Mouse (Mus musculus) ZHBTc4 (cell line): ENCODE measurements around the gene Galm.
"Not testable (repeated sequence)": the region's sequence is repeated elsewhere in the genome, so short reads cannot be mapped to it uniquely, and the experiment has no call there.

Experiments used
- DNase-seq: peaks from one replicate; pipeline ENCODE4 v3.0.0-alpha.2; 2011; ENCODE audit warnings: low read depth, low spot score

The Galm gene

DNA sequence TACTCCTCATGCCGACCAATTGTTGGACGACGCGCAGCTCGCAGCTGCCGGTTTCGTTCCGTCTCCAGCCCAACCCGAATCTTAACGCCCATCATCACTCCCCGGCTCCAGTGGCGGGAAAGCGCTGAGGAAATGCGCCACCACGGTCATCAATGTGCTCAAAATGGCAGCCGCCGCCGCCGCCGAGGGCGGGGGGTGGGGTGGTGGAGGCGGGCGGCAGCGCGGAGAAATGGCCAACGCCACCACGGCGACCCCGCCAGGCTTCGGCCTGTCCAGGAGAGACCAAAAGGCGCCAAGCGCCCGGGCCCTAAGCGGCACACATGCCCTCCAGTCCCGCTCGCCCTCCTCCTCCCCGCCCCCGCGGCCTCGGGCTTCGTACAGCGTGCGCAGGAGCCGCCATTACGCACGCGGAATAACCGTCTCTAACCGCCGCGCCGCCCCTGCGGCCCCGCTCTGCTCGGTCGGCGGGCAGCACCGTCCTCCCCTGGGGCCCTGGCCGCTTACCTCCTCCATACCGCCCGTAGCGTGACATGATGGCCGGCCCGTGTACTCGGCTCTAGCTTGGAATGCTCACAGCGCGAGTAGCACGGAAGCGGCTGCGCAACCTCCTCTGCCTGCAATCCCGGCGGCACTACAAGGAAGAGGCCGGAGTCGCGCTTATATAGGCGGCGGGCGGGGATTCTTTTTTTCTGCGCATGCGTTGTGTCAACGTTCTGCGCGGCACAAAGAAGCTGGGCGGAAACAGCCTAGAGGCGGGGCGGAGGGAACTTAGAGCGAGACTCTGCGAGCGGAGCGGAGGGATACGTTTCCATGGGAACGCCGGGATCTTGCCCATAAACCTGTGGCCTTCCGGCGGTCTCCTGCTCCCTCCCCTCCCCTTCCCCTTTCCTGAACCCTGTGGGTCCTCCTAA lies 79.7 kb downstream of the Galm start, which contains the start of the genes Srsf7 and Ttc39d:
TSS of gene Srsf7 (minus strand) at position 637 of the 911 bp plus-strand sequence.
TSS of gene Ttc39d (plus strand) at position 790 of the 911 bp plus-strand sequence.
- peak; percentile 96 for DNase-seq

DNA sequence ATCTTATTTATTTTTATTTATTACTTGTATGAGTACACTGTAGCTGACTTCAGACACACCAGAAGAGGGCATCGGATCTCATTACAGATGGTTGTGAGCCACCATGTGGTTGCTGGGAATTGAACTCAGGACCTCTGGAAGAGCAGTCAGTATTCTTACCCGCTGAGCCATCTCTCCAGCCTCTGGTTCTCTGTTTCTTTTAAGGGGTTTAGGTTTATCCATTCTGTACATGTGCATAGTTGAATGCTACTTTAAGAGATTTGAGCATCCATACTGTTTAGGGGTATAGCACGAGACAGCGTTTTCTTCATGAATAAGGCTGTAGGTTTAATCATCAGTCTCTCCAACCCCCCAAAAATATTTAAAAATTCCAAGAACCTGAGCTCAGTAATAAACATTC lies 86.7 kb downstream of the Galm start:
- DNase-seq, result not testable (repeated sequence)

DNA sequence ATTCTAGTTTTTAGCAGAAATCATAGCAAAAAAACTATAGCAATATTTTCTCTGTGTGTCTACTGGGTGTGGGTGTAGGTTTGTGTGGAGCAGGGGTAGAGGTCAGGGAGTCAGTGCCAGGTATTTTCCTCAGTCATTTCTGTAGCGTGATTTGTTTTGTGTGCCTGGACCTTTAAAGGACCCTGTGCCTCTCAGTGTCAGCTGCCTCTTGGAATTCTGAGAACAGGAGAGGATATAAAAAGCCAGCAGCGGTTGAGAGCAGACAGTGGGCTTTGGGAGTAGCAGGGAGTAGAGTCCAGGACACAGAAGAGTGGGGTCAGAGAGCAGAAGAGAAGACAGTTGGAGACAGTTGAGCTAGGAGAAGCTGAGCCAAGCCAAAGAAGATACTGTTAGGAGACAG lies 92.9 kb downstream of the Galm start:
- no peak for DNase-seq

DNA sequence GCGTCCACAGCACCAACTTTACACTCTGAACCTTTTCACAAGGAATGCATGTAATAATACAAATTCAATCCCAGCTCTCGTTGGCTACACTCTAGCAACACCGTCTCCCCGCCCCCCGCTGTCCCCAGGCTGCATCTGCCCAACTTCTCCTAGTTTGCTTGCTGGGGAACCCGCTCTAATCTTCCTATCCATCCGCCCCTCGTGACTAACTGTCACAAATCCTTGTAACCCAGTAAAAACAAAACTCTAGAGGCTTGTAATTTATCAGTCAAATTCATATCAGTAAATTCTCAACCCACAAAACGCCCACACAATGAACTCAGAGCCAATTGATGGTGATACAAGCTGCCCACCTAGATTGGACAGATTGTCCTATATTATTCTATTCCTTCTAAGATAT lies 93.9 kb downstream of the Galm start:
- no peak for DNase-seq

DNA sequence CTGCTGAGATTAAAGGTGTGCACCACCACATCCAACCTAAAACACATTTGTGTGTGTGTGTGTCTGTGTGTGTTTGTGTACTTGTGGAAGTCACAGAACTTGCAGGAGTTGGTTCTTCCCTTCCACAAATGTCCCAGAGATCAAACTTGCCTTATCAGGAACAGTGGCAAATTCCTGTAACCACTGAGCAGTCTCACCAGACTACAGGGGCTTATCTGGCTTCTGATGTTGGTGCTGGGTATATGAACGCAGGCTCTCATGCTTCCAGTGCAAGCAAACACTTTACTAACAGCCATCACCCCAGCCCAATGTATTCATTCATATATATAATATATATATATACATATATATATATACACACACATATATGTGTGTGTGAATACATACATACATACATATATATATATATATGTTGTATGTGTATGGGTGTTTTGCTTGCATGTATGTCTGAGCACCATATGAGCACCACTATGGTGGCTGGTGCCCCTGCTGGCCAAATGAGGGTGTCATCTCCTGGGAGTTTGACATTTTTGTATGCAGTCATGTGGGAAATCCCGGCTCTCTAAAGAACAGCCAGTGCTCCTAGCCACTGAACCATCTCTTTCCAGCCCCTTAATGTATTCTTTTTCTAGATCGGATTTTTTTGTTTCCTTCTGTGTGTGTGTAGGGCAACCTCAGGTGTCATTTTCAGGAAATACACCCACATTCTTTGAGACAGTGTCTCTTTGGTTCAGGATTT lies 94.8 kb downstream of the Galm start:
- peak; percentile 38 for DNase-seq

DNA sequence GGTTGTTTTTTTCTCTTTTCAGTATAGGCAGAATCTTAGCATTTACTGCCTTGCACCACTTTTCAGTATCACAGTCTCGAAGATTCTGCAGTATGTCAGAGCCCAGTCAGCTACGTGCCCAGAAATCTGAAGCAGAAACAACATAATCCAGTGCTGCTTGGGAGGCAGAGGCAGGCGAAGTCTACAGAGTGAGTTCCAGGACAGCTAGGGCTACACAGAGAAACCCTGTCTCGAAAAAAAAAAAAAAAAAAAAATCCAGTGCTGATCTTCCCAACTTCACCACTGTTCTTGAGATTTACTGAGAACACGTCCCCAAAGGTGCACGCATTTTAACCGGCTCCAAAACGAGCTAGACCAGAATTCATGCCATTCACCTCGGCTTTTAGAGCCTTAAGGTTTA lies 96.6 kb downstream of the Galm start:
- no peak for DNase-seq

DNA sequence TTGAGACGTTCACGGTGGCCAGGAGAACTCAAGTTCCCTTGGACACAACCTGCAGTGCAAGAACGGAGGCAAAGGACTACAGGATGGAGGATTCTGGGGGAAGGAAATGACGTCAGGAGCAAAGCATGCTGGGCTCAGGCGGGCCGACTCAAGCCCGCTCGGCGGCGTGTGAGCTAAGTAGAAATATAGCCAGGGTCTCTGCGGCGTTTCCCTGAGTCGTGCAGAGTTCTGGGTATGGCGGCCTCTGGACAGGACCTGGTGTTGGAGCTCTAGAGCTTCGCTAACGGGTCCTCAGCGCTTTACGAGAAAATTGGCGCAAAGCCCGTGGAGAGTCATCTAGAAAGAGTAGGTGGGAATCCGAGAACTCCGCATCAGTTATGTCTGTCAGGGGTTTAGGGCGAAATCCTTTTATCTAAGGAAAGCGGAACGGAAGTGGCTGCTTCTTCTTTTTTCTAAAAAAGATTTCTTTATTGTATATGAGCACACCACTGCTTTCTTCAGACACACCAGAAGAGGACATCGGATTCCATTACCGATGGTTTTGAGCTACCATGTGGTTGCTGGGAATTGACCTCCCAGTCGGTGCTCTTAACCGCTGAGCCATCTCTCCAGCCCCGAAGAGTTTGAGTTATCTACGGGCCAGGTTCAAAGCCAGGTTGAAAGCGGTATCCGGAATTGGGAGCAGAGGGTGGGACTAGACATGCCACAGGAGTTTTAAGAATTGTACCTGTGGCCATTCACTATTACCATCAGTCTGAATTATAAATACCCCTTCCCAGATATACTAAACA lies 97.2 kb downstream of the Galm start, which contains the start of gene Gemin6:
TSS of gene Gemin6 (plus strand) at position 116 of the 791 bp plus-strand sequence.
- DNase-seq, result peak; percentile 89

DNA sequence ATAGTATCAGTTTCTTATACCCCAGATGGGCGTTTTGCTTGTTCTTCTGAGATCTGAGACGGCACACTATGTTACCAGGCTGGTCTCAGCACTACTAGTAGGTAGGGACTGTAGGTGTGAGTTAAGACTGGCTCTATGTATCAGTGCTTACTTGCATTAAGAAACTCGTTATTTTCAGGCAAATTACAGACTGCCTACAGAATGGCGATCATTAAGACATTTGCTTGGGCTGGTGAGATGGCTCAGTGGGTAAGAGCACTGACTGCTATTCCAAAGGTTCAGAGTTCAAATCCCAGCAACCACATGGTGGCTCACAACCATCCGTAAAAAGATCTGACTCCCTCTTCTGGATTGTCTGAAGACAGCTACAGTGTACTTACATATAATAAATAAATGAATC lies 97.9 kb downstream of the Galm start:
- DNase-seq, result not testable (repeated sequence)

DNA sequence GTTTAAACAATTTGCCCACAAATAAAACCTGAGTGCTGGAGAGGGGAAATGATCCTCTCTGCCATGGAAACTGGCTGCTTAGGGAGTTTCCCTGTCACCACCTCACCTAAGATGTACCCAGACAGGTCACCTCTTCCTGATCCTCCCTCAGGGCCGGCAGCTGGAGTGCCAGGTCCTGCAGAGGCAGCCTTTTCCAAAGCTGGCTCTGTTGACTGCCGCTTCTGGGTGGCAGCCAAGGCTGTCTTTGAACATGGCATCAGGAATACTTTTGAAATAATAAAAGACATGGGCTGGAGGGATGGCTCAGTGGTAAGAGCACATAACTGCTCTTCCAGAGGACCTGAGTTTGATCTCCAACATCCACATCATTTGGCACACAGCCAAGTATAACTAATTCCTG lies 102.1 kb downstream of the Galm start:
- no peak for DNase-seq

DNA sequence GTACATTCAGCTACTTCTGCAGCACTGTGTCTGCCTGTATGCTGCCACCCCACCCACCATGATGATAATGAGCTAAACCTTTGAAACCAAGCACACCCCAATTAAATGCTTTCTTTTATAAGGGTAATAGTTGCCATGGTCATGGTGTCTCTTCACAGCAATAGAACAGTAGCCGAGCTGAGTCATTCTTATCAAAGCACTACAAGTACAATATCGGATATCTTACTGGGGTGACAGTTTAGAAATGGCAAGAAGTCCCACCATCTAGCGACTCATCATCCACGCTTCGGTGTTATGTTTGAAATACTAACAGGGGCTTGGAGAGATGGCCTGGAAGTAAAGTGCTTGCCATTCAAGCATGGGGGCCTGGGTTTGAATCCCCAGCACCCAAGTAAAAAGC lies 106.6 kb downstream of the Galm start:
- no peak for DNase-seq

DNA sequence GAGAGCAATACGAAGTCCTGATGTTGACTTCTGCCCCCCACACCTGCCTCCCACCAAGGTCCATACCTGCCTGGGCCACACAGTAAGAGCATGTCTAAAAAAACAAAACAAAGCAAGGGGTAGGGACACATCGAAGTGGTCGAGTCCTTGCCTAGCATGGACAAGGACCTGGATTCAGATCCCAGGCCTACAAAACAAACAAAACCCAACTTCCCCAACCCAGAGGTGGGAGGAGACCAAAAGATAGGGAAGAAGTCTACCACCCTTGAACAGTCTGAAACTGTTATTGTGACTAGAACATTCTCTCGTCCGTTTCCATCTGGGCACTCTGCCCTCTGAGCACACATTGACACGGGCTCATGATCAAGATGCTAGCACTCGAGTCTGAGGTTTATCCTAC lies 107.1 kb downstream of the Galm start:
- DNase-seq, result no peak
